Mouse (Mus musculus) MEL (cell line): ENCODE measurements at regions not wholly inside any gene's neighbourhood (a gene's known extent, or its start where the extent isn't known, plus 50 kb on each side); places are given as distances from the start of the nearest gene placed in this dataset.

Experiments
- CHD1 ChIP-seq: IDR thresholded peaks from 2 replicates; pipeline ENCODE4 v1.6.1; 2012; ENCODE audit warnings: low read depth, mild to moderate bottlenecking, inconsistent platforms, low read length, improper control_type of control experiment
- CTCF ChIP-seq, 3 experiments: IDR thresholded peaks in 2 of 3; conservative IDR thresholded peaks in 1 of 3; 2 replicates each; pipeline ENCODE4 v1.5.1; 2011 to 2012; ENCODE audit warnings: low read length in 3 of 3, low read depth in 2 of 3, mild to moderate bottlenecking in 2 of 3, improper control_type of control experiment in 1 of 3, inconsistent platforms in 1 of 3, mixed read lengths in 1 of 3, moderate library complexity in 1 of 3; ENCODE audit not compliant: control insufficient read depth in 1 of 3, insufficient read depth in 1 of 3, poor library complexity in 1 of 3, severe bottlenecking in 1 of 3
- E2F4 ChIP-seq: IDR thresholded peaks from 2 replicates; pipeline ENCODE4 v1.6.1; 2011; ENCODE audit warnings: low read depth, low read length, improper control_type of control experiment, borderline replicate concordance
- MXI1 ChIP-seq: IDR thresholded peaks from 2 replicates; pipeline ENCODE4 v1.6.1; 2011; ENCODE audit warnings: mild to moderate bottlenecking, low read depth, low read length, improper control_type of control experiment
- POLR2A ChIP-seq, 2 experiments: IDR thresholded peaks; 2 replicates each; pipeline ENCODE4 v1.6.1; 2011 to 2012; ENCODE audit warnings: low read length in 2 of 2, mild to moderate bottlenecking in 2 of 2, control low read depth in 1 of 2, improper control_type of control experiment in 1 of 2, low read depth in 1 of 2, moderate library complexity in 1 of 2; ENCODE audit not compliant: control insufficient read depth in 1 of 2, insufficient read depth in 1 of 2, poor library complexity in 1 of 2

DNA sequence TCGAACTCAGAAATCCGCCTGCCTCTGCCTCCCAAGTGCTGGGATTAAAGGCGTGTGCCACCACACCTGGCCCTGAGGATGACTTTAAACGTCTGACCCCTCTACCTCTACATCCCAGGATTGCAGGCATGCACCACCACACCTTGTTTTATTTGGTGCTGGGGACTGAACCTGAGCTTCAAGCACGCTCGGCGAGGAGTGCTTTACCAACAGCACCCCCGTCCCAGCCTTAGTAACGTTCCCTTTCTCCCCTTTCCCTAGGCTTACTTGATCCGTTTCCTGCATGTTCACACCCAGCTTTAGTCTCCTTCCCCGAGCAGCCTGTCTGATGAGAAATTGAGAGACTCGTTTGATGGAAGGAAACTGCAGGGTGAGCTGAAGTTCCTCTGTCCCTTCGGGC is 157.5 kb downstream of the Evx1 start:
- TF ChIP-seq MXI1, result no peak
- TF ChIP-seq E2F4, result no peak
- TF ChIP-seq CHD1, result no peak
- TF ChIP-seq CTCF (IDR thresholded peaks at IDR 0.05 in 2 of 3, conservative IDR thresholded peaks at IDR 0.05 in 1 of 3; ENCODE audit: control insufficient read depth in 1 of 3, insufficient read depth in 1 of 3, low read depth in 2 of 3, low read length in 3 of 3, poor library complexity in 1 of 3, severe bottlenecking in 1 of 3), result no peak
- TF ChIP-seq POLR2A (IDR thresholded peaks at IDR 0.05; ENCODE audit: control insufficient read depth in 1 of 2, insufficient read depth in 1 of 2, low read depth in 1 of 2, low read length in 2 of 2, poor library complexity in 1 of 2), result no peak
